Mouse (Mus musculus): ENCODE data around the gene Gng10. TPM values are rescaled to one million over a fixed set of nuclear protein-coding genes. Genes with fewer than 3 reads are reported as not detected.

Gene Gng10
- polyA plus RNA-seq, 1 experiment from 2014 or later: 150 TPM

DNA sequence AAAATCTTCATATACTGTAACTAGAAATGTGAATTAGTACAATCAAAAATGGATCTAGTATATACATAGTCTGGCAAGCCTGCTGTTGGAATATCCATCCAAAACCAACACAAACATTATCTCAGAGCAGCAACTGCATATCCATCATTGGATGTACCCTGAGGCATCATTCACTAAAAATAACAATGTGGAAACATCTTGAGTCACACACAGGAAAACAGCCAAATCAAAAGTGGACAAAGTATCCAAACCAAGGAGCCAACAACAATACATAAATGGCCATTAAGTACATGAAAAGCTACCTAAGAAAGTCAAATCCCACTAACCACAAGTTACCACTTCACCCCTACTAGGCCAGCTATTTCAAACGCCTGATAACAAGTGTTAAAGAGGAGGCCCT, 54.5 kb downstream of the Gng10 start:
- Histone ChIP-seq H3K36me3 (no peaks in the 10 kb centered on the region), H3K9me3 (no peaks in the 10 kb centered on the region), H3K4me1 (replicated peaks) (no peaks in the 10 kb centered on the region), H3K27ac (no peak overlapping the region), H3K4me3 (no peak overlapping the region), H3K9ac (no peak overlapping the region), H3K4me2 (no peak overlapping the region), H3K27me3 (no peaks in the 10 kb centered on the region)
- ATAC-seq (ENCODE audit: low FRiP score): no peak
- WGBS: 69% methylated on average over 1 of the region's 1 CpGs

Other genes starting within 250 kb of the Gng10 start
- not detected in 2 replicates for gene Olfr267, start 247.4 kb upstream of the Gng10 start, polyA plus RNA-seq (2015; fragmentation: Nextera tagmentation; extraction: Ambion mirVana)
- 28.4 and 28.8 TPM in 2 replicates for gene Ecpas, start 122.3 kb upstream of the Gng10 start, polyA plus RNA-seq (2015; fragmentation: Nextera tagmentation; extraction: Ambion mirVana)
- 0.52 and 1.1 TPM in 2 replicates for gene Zkscan16, start 91.5 kb upstream of the Gng10 start, polyA plus RNA-seq (2015; fragmentation: Nextera tagmentation; extraction: Ambion mirVana)
- gene Ptgr1, start 48.0 kb upstream of the Gng10 start, polyA plus RNA-seq (2015; fragmentation: Nextera tagmentation; extraction: Ambion mirVana): 5.0 and 6.1 TPM in 2 replicates
- 5.5 and 6.4 TPM in 2 replicates for gene Dnajc25, start 40.0 kb upstream of the Gng10 start, polyA plus RNA-seq (2015; fragmentation: Nextera tagmentation; extraction: Ambion mirVana)
- 9.2 and 10.6 TPM in 2 replicates for gene Gm20503, start 31.9 kb upstream of the Gng10 start, polyA plus RNA-seq (2015; fragmentation: Nextera tagmentation; extraction: Ambion mirVana)
- gene AI481877, start 103.9 kb downstream of the Gng10 start, polyA plus RNA-seq (2015; fragmentation: Nextera tagmentation; extraction: Ambion mirVana): not detected in 2 replicates
- 17.3 and 19.2 TPM in 2 replicates for gene Ugcg, start 154.2 kb downstream of the Gng10 start, polyA plus RNA-seq (2015; fragmentation: Nextera tagmentation; extraction: Ambion mirVana)

Measured in hindbrain, embryonic 13.5 days (tissue).